Mouse (Mus musculus) megakaryocyte, embryonic 14.5 days (primary cell): Measurements from ENCODE around the gene Pth. TPM values are rescaled to one million over a fixed set of nuclear protein-coding genes. Genes with fewer than 3 reads are reported as not detected.

Source experiments
- H3K27me3 ChIP-seq: replicated peaks from 2 replicates; pipeline ENCODE3; 2012; ENCODE audit warnings: inconsistent platforms
- H3K36me3 ChIP-seq: replicated peaks from 2 replicates; pipeline ENCODE3; 2012; ENCODE audit warnings: low read length, inconsistent platforms, mixed read lengths
- H3K4me1 ChIP-seq: 2 replicates; pipeline ENCODE4 v1.6.1; 2012; ENCODE audit warnings: inconsistent platforms
- H3K4me3 ChIP-seq: replicated peaks from 2 replicates; pipeline ENCODE3; 2012; ENCODE audit warnings: moderate library complexity, mild to moderate bottlenecking, inconsistent platforms
- H3K9me3 ChIP-seq: 2 replicates; pipeline ENCODE4 v1.6.1; 2012; ENCODE audit warnings: inconsistent platforms
- FLI1 ChIP-seq: IDR thresholded peaks from 2 replicates; pipeline ENCODE4 v1.6.1; 2012; ENCODE audit warnings: low read length, inconsistent platforms, mixed read lengths
- GATA1 ChIP-seq: IDR thresholded peaks from 3 replicates; pipeline ENCODE4 v1.6.1; 2012; ENCODE audit warnings: mixed read lengths, low read length, inconsistent platforms, borderline replicate concordance
- polyA plus RNA-seq: library from polyadenylated mRNA; stranded (reverse); fragments of >175 nt; gene quantifications from 2 replicates; pipeline ENCODE4 v1.2.3, GENCODE M21; 2012; ENCODE audit warnings: low replicate concordance; ENCODE audit not compliant: insufficient read depth

The Pth gene
- polyA plus RNA-seq, 1 experiment = not detected

GRCm38 (mm10) chr7:113396661-113397060 is 8.3 kb upstream of the Pth start:
- TF ChIP-seq GATA1 (no peak), FLI1 (no peak)
- Histone ChIP-seq H3K4me3 (no peak overlapping the region), H3K36me3 (no peaks in the 10 kb centered on the region), H3K27me3 (no peaks in the 10 kb centered on the region), H3K9me3 (no peaks in the 10 kb centered on the region), H3K4me1 (peaks cover 4% of the 10 kb centered on the region)

GRCm38 (mm10) chr7:113391619-113392018 is 3.2 kb upstream of the Pth start:
- Histone ChIP-seq H3K4me3 (no peak overlapping the region), H3K9me3 (no peaks in the 10 kb centered on the region), H3K27me3 (no peaks in the 10 kb centered on the region)

GRCm38 (mm10) chr7:113377875-113378658 is 10.3 kb downstream of the Pth start:
- H3K36me3 ChIP-seq = no peaks in the 10 kb centered on the region
- no peaks in the 10 kb centered on the region for H3K9me3 ChIP-seq
- peak overlapping the region; percentile 78 for H3K4me3 ChIP-seq
- no peak for TF ChIP-seq GATA1
- no peak for TF ChIP-seq FLI1
- H3K27me3 ChIP-seq = no peaks in the 10 kb centered on the region
- H3K4me1 ChIP-seq = peaks cover 16% of the 10 kb centered on the region

More at GRCm38 (mm10) chr7:113391619-113392018, 3.2 kb upstream of the Pth start:
- Histone ChIP-seq H3K4me1 (peaks cover 9% of the 10 kb centered on the region), H3K36me3 (no peaks in the 10 kb centered on the region)
- no peak for TF ChIP-seq FLI1
- TF ChIP-seq GATA1 = no peak

GRCm38 (mm10) chr7:113372682-113373081 is 15.7 kb downstream of the Pth start:
- Histone ChIP-seq H3K27me3 (no peaks in the 10 kb centered on the region), H3K36me3 (no peaks in the 10 kb centered on the region), H3K9me3 (no peaks in the 10 kb centered on the region), H3K4me3 (no peak overlapping the region), H3K4me1 (peaks cover 20% of the 10 kb centered on the region)
- no peak for TF ChIP-seq GATA1
- no peak for TF ChIP-seq FLI1

GRCm38 (mm10) chr7:113369620-113370340 is 18.6 kb downstream of the Pth start:
- peaks cover 3% of the 10 kb centered on the region for H3K36me3 ChIP-seq
- no peaks in the 10 kb centered on the region for H3K9me3 ChIP-seq
- peaks cover 16% of the 10 kb centered on the region for H3K4me1 ChIP-seq
- H3K4me3 ChIP-seq = peak overlapping the region; percentile 98
- no peaks in the 10 kb centered on the region for H3K27me3 ChIP-seq
- no peak for TF ChIP-seq GATA1
- TF ChIP-seq FLI1 = no peak

GRCm38 (mm10) chr7:113368746-113369619 is 19.4 kb downstream of the Pth start, which contains the start of gene Btbd10:
Gene Btbd10, minus strand, starts transcription at chr7:113369392.
- Histone ChIP-seq H3K27me3 (no peaks in the 10 kb centered on the region), H3K4me3 (peak within 1 kb of the TSS; percentile 98), H3K36me3 (peaks cover 4% of the 10 kb centered on the region), H3K4me1 (peaks cover 16% of the 10 kb centered on the region), H3K9me3 (no peaks in the 10 kb centered on the region)
- TF ChIP-seq GATA1 = no peak
- TF ChIP-seq FLI1 = no peak

GRCm38 (mm10) chr7:113367440-113367839 is 20.9 kb downstream of the Pth start:
- H3K27me3 ChIP-seq = no peaks in the 10 kb centered on the region
- H3K4me3 ChIP-seq = no peak overlapping the region
- TF ChIP-seq FLI1 (no peak), GATA1 (no peak)
- H3K36me3 ChIP-seq = peaks cover 4% of the 10 kb centered on the region
- no peaks in the 10 kb centered on the region for H3K9me3 ChIP-seq
- H3K4me1 ChIP-seq = peaks cover 16% of the 10 kb centered on the region

GRCm38 (mm10) chr7:113349089-113349488 is 39.3 kb downstream of the Pth start:
- H3K36me3 ChIP-seq = no peaks in the 10 kb centered on the region

GRCm38 (mm10) chr7:113347694-113348093 is 40.7 kb downstream of the Pth start:
- Histone ChIP-seq H3K27me3 (no peaks in the 10 kb centered on the region), H3K36me3 (no peaks in the 10 kb centered on the region), H3K4me3 (no peak overlapping the region), H3K9me3 (no peaks in the 10 kb centered on the region), H3K4me1 (no peaks in the 10 kb centered on the region; the same call in 1 of the 2 replicates)
- TF ChIP-seq FLI1 (no peak), GATA1 (no peak)

More at GRCm38 (mm10) chr7:113349089-113349488, 39.3 kb downstream of the Pth start:
- Histone ChIP-seq H3K9me3 (no peaks in the 10 kb centered on the region), H3K4me3 (no peak overlapping the region), H3K4me1 (no peaks in the 10 kb centered on the region), H3K27me3 (no peaks in the 10 kb centered on the region)
- TF ChIP-seq GATA1 (no peak), FLI1 (no peak)
